Mouse (Mus musculus): Measurements from ENCODE around the gene Pum2. TPM values are rescaled to one million over a fixed set of nuclear protein-coding genes. Genes with fewer than 3 reads are reported as not detected.

Gene Pum2
- total RNA-seq, 2 experiments from 2014 or later: 156 to 159 TPM

- no peak for DNase-seq
Measured at GRCm38 (mm10) chr12:8798486-8799020, 124.6 kb downstream of the Pum2 start.

Other genes with a start within 250 kb of the Pum2 start
- 100 to 1,000 TPM; 124 to 128 TPM for gene Rhob, start 174.1 kb upstream of the Pum2 start, total RNA-seq (2021)
- not detected for gene Slc7a15, start 75.1 kb upstream of the Pum2 start, total RNA-seq (2021)
- 10 to 100 TPM; 30.2 to 30.8 TPM for gene Sdc1, start 97.2 kb downstream of the Pum2 start, total RNA-seq (2021)
- 100 to 1,000 TPM; 358 to 362 TPM for gene Laptm4a, start 247.5 kb downstream of the Pum2 start, total RNA-seq (2021)